Mouse (Mus musculus) embryo, embryonic 10.5 days (tissue): ENCODE measurements around the gene Snta1.

Experiments used
- DNase-seq: peaks from one replicate; pipeline ENCODE4 v3.0.0-alpha.2; 2015; ENCODE audit warnings: low spot score

The Snta1 gene

GRCm38 (mm10) chr2:154420942-154421731 lies 13.2 kb upstream of the Snta1 start:
- peak; percentile 84 for DNase-seq

- no peak for DNase-seq
These were observed 12.0 kb upstream of the Snta1 start for GRCm38 (mm10) chr2:154419631-154420515.

DNA sequence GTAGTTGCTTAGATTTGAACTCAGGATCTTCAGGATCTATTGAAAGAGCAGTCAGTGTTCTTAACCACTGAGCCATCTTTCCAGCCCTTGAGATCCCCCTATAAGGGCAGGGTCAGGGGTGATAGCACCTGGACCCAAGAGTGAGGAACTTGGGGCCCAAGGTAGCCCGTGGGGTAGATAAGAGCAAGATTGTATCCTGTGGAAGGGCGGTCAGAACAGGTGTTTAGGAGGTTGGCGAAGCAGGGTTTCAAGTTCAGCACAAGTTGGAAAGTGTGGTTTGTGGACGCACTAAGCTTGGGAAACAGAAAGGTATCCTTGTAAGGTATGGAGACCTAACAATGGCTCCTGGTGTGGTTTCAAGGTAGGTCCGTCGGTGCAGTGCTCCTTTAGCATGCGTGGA lies 10.1 kb upstream of the Snta1 start:
- no peak for DNase-seq

DNA sequence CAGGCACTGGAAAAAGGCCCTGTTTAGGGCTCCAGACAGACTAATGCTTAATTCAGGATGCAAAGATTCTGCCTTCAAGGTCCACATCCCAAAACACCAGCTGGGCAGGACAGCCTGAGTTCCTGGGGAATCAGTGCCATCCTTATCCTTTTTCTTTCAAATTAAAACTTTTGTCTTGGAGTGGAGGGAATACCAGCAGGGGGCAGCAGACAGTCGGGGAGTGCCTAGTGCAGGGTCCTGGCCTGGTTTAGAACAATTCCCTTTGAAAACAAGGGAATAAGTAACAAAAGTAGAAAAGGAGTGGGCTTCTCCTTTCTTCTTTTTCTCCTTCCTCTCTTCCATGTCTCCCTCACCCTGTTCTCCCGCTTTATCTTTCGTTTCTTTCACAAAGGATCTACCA lies 9.2 kb upstream of the Snta1 start:
- peak; percentile 87 for DNase-seq

DNA sequence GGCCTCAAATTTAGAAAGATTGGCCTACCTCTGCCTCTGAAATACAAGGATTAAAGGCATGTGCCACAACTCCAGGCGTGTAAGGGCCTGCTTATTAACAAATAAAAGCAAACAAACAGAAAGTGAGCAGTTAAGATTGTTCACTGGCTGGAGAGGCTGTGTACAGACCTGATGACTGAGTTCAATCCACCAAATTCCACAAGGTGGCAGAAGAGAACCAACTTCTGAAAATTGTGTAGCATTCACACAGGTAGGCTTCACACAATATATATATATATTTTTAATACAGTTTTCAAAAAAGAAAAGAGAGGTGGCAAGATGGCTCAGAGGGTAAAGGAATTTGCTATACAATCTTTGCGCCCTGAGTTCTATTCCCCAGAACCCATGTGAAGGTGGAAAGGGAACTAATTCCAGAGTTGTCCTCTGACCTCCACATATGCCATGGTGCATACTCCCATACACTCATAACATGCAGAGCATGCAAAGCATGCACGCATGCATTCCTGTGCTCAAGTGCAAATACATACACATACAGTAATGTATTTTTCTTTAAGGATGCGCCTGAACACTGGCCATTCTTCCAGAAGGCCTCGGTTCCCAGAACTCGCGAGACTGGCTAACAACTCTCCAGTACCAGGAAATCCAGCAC lies 4.2 kb upstream of the Snta1 start:
- peak; percentile 79 for DNase-seq

GRCm38 (mm10) chr2:154410355-154410754 lies 2.5 kb upstream of the Snta1 start:
- DNase-seq: no peak

DNA sequence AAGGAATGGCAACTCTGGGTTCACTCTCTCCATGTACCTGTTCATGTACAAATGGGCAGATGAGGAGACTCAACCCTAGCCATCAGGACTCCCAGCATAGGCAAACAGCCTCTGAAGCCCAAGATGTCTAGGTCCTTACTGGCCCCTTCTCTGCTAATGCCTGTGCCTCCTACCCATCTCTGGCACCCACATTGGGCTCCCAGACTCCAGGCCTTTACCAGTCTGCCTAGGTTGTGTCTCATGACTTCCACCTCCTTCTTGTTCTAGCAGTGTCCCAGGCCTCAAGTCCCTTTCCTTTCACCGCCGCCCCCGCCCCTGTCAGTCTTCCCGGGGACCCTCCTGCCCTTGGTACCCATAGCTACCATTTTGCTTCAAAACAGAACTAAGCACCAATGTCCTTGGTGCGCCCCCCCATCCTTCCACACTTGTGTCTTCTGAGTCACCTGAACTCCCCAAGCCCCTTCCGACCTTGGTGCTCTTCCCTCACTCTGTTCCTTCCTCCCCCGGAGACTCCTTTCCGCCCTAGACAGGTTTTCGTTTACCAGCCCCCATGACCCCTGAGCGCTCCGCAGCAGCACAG lies 746 bp downstream of the Snta1 start:
- DNase-seq: no peak

GRCm38 (mm10) chr2:154405447-154405994 lies 2.4 kb downstream of the Snta1 start:
- no peak for DNase-seq

GRCm38 (mm10) chr2:154402811-154403210 lies 5.1 kb downstream of the Snta1 start:
- DNase-seq: peak; percentile 26

- DNase-seq: no peak
These were observed 5.9 kb downstream of the Snta1 start for GRCm38 (mm10) chr2:154401976-154402375.

- DNase-seq: no peak
These were observed 8.6 kb downstream of the Snta1 start for GRCm38 (mm10) chr2:154399325-154399724.

DNA sequence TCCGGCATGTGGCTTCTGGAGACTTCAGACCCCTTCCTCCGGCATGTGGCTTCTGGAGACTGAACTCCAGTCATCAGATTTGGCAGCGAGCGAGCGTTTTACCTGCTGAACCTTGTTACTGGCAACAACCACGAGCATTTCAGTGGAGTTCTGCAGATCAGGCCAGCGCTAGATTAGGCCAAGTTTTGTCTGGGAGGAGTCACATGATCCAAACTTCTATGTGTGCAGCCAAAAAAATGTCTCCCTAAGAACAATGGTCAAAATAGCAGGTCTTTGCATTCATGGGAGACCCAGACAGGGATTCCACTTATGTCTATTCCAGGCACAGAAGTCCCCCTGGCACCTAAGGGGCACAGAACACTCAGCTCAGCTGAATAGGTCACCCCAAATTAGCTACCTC lies 9.6 kb downstream of the Snta1 start:
- DNase-seq: no peak

- no peak for DNase-seq
These were observed 11.4 kb downstream of the Snta1 start for GRCm38 (mm10) chr2:154396529-154396928.

DNA sequence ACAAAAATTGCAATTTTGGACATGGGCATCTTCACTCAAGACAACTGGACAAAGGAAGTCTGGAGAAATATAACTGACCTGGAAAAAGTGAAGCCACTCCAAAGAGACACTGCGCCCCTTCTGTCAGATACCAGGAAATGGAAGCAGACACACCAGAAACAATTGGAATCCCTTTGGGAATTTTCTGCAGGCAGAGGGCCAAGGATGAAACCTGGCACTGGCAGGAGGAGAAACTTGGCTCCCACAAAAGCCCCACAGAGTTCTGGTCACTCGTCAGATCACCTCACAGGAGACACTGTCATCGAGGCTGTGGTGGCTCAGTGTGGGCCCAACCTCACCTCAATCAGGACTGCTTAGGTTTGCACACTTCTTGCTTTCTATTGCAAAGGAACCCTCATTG lies 13.3 kb downstream of the Snta1 start:
- DNase-seq: no peak

DNA sequence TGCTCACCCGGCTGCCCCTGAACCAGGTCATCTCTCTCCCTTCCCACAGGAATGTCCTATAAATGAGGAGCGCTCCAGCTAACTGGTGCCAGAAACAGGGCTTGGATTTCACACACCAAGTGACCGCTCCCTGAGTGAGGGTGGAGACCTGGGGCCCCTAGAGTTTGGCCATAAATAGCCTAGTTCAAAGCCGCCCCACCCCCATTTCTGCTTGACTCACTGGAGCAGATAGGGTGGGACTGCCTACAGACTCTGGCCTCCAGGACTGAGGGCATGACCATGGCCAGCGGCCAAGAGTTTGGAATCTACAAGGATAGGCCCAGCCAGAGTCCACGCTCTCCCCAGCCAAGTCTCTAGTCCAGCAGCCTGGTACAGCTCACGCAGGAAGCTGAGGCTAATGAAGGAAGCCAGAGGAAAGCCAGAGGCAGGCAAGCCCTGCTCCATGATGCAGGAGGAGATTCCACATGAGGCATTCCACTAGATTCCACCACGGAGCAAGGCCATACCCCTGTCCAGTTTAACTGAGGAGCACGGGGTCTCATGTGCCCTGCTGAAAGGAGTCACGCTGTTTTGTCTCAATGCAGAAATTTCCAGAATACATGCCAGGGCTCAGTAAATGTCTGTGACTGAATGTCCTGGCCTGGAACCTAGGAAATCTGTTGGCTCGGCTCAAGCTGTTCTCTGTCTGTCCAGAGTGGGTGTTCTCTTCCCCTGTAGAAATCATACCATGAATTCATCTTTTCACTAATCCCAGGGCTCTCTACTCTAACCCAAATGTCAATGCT lies 17.5 kb downstream of the Snta1 start:
- DNase-seq: no peak

DNA sequence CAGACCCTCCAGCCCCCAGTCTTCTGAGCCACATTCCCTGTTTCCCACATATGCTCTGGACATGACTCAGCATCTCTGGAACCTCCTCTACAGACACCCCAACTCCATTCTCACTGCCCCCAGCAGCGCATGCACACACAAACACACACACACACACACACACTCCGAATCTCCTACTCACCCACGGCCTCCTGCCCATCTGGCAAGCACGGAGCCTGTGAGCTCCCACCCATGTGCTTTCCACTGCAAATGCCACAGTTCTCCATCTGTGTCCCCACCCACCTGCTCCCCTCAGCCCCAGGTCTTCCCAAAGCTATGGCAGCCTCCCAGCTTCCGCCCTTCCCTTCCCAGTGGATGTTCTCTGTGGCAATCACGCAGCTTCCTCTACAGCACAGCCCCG lies 28.8 kb downstream of the Snta1 start:
- DNase-seq: no peak

- DNase-seq: no peak
These were observed 32.9 kb downstream of the Snta1 start for GRCm38 (mm10) chr2:154374807-154375601.

DNA sequence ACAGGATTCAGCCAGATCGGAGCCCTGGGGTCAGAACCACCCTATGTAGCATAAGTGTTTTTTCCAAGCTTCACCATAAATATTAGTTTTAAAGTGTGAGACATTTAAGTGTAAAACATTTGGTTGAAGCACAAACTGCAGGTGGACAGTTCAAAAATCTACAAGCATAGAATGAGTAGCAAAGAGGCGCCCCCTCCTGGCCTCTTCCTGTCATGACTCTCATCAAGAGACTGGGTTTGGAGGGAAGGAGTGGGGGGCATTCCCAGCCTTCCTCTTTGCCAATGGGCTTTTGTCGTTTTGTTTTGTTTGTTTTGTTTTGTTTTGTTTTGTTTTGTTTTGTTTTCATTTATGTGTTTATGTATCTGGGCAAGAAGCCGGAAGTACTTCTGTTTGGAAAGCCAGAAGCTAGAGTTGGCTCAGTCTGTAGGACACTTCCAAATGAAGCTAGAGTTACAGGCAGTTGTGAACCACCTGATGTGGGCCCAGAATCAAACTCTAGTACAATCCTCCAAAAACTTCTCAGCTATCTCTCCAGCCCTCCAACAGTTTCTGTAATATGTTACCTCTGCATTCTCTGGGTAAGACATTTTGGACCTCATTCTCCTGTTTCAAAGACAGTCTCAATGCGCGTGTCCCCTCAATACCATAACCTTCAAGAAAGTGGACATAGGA lies 33.8 kb downstream of the Snta1 start:
- DNase-seq: peak; percentile 84

GRCm38 (mm10) chr2:154372842-154373500 lies 34.9 kb downstream of the Snta1 start, which contains the start of gene Cdk5rap1:
Cdk5rap1 (minus strand) TSS chr2:154373010.
- DNase-seq: peak; percentile 5
